Mouse (Mus musculus): ENCODE measurements around the gene Gm5431. TPM values are rescaled to one million over a fixed set of nuclear protein-coding genes. Genes with fewer than 3 reads are reported as not detected.

Gene Gm5431
- total RNA-seq, 2 experiments from 2014 or later: 0.39 to 0.41 TPM

- no peak for DNase-seq (ENCODE audit: low spot score in 2 of 2)
Observed at GRCm38 (mm10) chr11:48841213-48841612, 60.8 kb downstream of the Gm5431 start.

GRCm38 (mm10) chr11:48840805-48841204, 61.2 kb downstream of the Gm5431 start:
- no peak for DNase-seq (ENCODE audit: low spot score in 2 of 2)

- no peak for DNase-seq (ENCODE audit: low spot score in 2 of 2)
Observed at GRCm38 (mm10) chr11:48838879-48839680, 62.9 kb downstream of the Gm5431 start.

- DNase-seq (ENCODE audit: low spot score in 2 of 2): no peak
Observed at GRCm38 (mm10) chr11:48838181-48838797, 63.7 kb downstream of the Gm5431 start.

Other genes with a start within 250 kb of the Gm5431 start
- gene Rack1, start 101.9 kb downstream of the Gm5431 start, total RNA-seq (2021): 100 to 1,000 TPM; 285 to 287 TPM
- 10 to 100 TPM; 47.1 to 48.6 TPM for gene Trim41, start 84.9 kb downstream of the Gm5431 start, total RNA-seq (2021)
- 1 to 10 TPM; 2.4 to 3.3 TPM for gene Trim7, start 76.1 kb downstream of the Gm5431 start, total RNA-seq (2021)
- 1 to 10 TPM; 1.4 to 1.9 TPM for gene Gm12184, start 75.6 kb downstream of the Gm5431 start, total RNA-seq (2021)
- 1 to 10 TPM; 4.2 to 5.2 TPM for gene Irgm1, start 30.5 kb downstream of the Gm5431 start, total RNA-seq (2021)
- gene Psme2b, start 44.0 kb upstream of the Gm5431 start, total RNA-seq (2021): 1 to 10 TPM in 1 of 2 experiments, under 1 TPM in 1; 0.81 to 1.2 TPM
- not detected for gene Olfr56, start 76.7 kb upstream of the Gm5431 start, total RNA-seq (2021)
- gene 9930111J21Rik1, start 77.2 kb upstream of the Gm5431 start, total RNA-seq (2021): 1 to 10 TPM in 1 of 2 experiments, under 1 TPM in 1; 0.52 to 1.6 TPM
- gene Gm12185, start 90.0 kb upstream of the Gm5431 start, total RNA-seq (2021): not detected
- gene Tgtp1, start 92.0 kb upstream of the Gm5431 start, total RNA-seq (2021): under 1 TPM in 1 of 2 experiments, not detected in 1; 0.30 TPM
- gene 9930111J21Rik2, start 149.0 kb upstream of the Gm5431 start, total RNA-seq (2021): 1 to 10 TPM in 1 of 2 experiments, under 1 TPM in 1; 0.91 to 1.4 TPM
- not detected for gene Tgtp2, start 162.0 kb upstream of the Gm5431 start, total RNA-seq (2021)
- under 1 TPM; 0.31 to 0.65 TPM for gene Ifi47, start 174.4 kb upstream of the Gm5431 start, total RNA-seq (2021)
- not detected for gene Olfr1396, start 212.7 kb upstream of the Gm5431 start, total RNA-seq (2021)
- gene Olfr1395, start 240.1 kb upstream of the Gm5431 start, total RNA-seq (2021): not detected

Measured in layer of hippocampus, postnatal 14 days (tissue).